Mouse (Mus musculus) retina, adult 2 months (tissue): ENCODE measurements around the gene Gga3.
"Not testable (repeated sequence)": the region's sequence is repeated elsewhere in the genome, so short reads cannot be mapped to it uniquely, and the experiment has no call there.

ENCODE experiments used
- DNase-seq: peaks from one replicate; pipeline ENCODE4 v3.0.0-alpha.2; 2012; ENCODE audit warnings: low read depth, low spot score

Gene Gga3

GRCm38 (mm10) chr11:115603476-115604303 lies at the start of gene Gga3, which contains the start of gene Mrps7:
TSS of gene Gga3 (minus strand) at chr11:115604051.
TSS of gene Mrps7 (plus strand) at chr11:115603925.
- DNase-seq, result peak; percentile 81

DNA sequence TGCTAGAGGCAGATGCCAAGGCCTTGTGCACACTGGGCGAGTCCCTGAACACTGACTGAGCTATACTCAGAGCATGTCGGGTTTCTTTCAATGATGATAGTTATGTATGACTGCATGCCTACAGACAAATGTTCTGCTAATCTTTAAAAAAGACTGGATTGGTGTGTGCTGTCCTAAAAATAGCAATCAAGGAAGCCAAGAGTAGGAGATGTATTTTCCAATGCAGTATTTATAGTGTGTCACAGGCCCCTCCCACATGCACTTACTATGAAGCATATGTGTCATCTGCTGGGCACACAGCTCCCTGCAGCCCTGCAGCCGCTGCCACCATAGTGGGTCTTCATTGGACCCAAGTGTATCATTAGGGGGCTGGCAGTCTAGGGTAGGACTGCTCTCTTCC lies 49.3 kb upstream of the Gga3 start:
- no peak for DNase-seq

- no peak for DNase-seq
These were observed 47.8 kb upstream of the Gga3 start for GRCm38 (mm10) chr11:115651680-115652079.

- DNase-seq, result no peak
These were observed 45.9 kb upstream of the Gga3 start for GRCm38 (mm10) chr11:115649706-115650105.

DNA sequence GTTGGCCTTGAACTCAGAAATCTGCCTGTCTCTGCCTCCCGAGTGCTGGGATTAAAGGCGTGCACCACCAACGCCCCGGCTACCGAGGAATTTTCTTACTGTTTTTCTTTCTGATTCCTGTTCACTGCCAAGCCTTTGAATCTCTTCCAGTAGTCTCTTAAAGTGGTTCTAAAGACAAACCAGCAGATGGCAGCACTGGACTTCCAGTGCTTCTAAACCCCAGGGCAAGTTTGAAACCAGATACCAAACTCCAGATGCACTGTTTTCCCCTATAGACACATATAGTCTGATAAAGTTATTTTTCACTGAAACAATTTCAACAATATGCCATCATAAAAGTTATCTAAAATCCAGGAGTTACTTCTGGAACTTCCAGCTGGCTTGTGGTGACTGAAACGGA lies 43.6 kb upstream of the Gga3 start:
- peak; percentile 59 for DNase-seq

DNA sequence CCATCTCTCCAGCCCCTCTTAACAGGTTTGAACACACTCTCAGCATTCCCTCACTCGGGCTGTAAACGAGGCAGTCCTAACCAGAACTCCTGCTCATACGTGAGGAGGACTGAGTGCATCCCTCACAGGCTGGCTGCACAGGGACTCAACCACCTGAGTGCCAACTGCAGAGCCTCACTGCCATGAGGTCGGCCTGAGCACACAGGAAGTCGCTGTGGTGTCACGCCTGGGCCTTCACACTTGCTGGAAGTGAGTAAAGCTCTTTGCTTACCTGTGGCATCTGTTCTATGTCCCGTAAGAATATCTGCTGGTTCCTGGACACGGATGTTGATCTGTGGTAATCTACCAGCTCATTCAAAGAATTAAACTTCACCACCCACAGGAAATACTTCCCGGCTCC lies 42.6 kb upstream of the Gga3 start:
- DNase-seq, result no peak

DNA sequence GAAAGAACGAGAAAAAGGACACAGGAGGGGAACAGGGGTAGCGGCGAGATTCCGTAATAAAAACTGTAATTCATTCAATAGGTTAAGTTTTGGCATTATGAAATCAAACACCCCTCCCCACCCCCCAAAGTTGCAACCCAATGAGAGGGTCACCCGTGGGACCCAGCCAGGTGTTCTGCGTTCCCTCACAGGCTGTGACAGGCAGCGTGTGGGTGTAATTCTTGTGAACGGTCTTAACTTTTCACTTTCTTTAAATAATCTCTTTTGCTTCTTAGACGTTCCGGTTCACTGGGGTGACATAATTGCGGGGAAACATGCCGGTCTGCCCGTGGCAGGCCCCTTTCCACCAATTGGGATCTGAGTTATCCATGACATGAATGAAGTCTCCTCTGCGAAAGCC lies 41.6 kb upstream of the Gga3 start:
- not testable (repeated sequence) for DNase-seq

- DNase-seq, result no peak
These were observed 40.5 kb upstream of the Gga3 start for GRCm38 (mm10) chr11:115644308-115644707.

GRCm38 (mm10) chr11:115643265-115643664 lies 39.4 kb upstream of the Gga3 start:
- DNase-seq, result no peak

DNA sequence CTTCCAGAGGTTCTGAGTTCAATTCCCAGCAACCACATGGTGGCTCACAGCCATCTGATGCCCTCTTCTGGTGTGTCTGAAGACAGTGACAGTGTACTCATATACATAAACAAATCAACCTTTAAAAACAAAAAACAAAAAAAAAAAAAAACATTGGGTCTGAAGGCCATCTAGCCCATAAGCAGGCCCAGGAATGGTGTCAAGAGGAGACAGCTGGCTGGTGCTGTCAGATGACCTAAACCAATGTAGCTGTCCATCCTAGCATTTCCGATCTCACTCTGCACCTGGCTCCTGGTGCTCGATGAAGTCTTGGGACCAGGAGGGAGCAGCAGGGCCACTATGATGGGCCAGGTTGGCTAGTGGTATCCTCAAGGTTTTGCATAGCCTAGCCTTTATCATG lies 38.9 kb upstream of the Gga3 start:
- no peak for DNase-seq

- no peak for DNase-seq
These were observed 37.8 kb upstream of the Gga3 start for GRCm38 (mm10) chr11:115641664-115642036.

- no peak for DNase-seq
These were observed 37.3 kb upstream of the Gga3 start for GRCm38 (mm10) chr11:115640978-115641663.

DNA sequence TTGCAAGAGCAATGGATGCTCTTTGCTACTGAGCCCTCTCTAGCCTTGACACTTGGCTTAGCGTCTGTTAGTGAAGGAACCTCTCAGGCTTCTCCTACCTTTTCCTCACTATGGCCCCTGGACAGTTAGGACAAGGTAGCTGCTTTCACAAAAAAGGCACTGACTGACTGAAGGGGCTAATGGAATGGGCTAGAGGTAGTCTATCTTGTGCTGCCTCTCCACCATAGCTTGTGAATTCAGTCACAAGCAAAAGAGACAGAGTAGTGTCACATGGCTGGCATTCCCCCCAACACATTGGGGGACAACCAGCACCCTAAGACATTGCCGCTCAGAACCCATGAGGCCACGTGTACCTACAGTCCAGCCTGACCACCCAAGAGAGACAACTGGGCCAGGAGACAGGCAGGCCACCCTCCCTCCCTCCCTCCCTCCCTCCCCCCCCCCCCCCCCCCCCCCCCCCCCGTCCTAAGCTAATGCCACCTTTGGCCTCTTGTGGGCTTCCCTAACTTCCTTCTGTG lies 36.5 kb upstream of the Gga3 start:
- DNase-seq, result no peak

GRCm38 (mm10) chr11:115639540-115639939 lies 35.7 kb upstream of the Gga3 start:
- DNase-seq, result no peak

DNA sequence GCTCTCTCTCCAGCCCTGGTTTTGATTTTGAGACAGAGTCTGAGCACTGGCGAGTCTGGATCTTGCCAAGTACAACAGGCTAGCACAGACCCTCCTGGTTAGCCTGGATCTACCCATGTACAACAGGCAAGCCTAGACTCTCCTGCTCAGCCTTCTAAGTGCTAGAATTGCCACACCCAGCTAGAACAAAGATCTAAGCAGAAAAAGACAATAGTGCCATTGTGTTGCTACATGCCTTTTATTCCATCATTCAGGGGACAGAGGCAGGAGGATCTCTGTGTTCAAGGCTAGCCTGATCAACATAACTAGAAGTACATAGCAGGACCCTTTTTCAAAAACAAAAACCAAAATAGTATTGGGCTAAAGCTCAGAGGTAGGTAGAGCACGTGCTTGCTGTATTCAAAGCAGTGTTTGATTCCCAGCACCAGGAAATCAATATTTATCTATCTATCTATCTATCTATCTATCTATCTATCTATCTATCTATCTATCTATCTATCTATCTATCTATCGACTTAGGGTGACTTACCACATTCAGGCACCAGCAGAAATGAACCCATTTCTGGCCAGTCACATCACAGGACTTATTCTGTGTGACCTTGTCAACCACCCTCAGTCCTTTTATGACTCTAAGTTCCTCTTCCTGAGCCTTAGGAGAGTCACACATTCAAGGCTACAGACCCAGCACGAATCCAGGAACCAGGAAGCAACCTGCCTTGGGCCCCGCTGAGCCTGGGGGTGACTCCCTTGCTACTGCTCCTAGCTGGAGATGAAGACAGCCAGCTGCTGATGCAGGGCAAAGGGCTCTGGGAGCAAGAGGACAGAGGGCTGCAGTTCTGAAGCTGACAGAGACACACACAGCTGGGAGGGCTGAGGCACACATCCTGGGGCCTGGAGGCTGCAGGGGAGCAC lies 34.9 kb upstream of the Gga3 start:
- DNase-seq, result no peak

- no peak for DNase-seq
These were observed 33.1 kb upstream of the Gga3 start for GRCm38 (mm10) chr11:115636960-115637359.

DNA sequence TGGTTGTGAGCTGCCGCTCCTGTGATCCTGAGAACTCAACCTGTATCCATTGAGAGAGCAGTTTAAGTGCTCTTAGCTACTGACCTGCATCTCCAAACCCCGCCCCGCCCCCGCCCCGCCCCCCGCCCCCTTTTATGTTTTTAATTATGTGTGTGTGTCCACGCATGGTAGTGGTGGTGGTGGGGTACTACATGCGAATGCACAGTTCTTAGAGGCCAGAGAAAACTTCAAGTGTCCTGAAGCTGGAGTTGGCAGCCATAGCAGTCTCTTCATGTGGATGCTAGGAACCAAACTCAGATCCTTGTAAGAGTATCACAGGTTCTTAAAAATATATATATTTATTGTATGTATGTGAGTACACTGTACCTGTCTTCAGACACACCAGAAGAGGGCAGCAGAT lies 31.6 kb upstream of the Gga3 start:
- DNase-seq, result no peak

- no peak for DNase-seq
These were observed 31.2 kb upstream of the Gga3 start for GRCm38 (mm10) chr11:115635041-115635440.

- DNase-seq, result no peak
These were observed 30.3 kb upstream of the Gga3 start for GRCm38 (mm10) chr11:115634109-115634508.

DNA sequence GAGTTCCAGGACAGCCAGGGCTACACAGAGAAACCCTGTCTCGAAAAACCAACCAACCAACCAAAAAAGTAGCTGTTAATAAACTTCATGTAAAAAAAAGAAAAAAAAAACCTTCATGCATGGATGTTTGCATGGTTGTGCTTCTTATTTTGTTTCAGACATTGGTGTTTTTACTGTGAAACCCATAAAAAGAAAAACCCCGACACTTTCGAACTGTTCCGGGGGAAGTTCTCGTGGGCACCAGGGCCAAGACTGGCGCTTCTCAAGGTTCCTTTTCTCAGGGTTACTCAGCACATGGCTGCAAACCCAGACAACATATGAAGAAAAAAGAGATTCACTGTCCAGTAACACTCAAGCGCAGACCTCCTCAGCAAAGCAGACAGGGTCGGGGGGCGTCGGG lies 29.0 kb upstream of the Gga3 start:
- no peak for DNase-seq

DNA sequence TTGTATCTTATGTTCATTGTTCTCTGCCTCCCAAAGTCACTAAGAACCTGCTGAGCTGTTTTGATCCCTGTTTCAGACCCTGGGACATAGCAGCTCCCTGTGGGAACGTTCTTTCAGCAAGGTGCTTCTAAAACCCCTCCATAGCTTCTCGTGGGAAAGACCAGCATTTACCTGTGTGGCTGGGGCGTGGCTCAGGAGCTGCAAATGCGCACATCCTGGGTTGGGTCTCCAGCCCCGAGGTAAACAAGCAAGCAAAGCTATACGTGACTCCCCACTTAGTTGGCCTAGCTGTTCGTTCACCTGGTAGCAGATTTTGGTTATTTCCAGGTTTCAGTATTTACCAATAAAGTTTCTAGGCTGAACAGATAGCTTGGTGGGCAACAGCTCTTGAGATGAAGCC lies 28.4 kb upstream of the Gga3 start:
- DNase-seq, result no peak

DNA sequence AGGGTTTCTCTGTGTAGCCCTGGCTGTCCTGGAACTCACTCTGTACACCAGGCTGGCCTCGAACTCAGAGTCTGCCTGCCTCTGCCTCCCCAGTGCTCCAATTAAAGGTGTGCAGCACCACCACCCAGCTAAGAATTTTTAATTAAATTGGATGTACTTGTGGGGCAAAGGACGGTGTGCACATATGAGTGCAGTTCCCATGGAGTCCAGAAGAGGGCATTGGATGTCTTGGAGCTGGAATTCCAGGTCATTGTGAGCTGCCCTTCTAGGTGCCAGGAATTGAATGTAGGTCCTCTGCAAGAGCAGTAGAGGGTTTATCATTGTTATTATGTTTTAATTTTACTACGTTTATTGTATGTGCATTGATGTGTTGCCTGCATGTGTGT lies 27.6 kb upstream of the Gga3 start:
- no peak for DNase-seq
